Mouse (Mus musculus) liver (tissue): ENCODE results near the gene Spata45.

Experiments used
- DNase-seq: peaks from one replicate; pipeline ENCODE4 v3.0.0-alpha.2; 2020; ENCODE audit warnings: mixed read lengths

Gene Spata45

GRCm38 (mm10) chr1:191086304-191086878, 50.0 kb downstream of the Spata45 start:
- no peak for DNase-seq

GRCm38 (mm10) chr1:191086960-191087359, 50.5 kb downstream of the Spata45 start:
- no peak for DNase-seq

- DNase-seq = no peak
Observed at GRCm38 (mm10) chr1:191087955-191088354, 51.5 kb downstream of the Spata45 start.

- no peak for DNase-seq
Observed at GRCm38 (mm10) chr1:191089355-191089754, 52.9 kb downstream of the Spata45 start.

GRCm38 (mm10) chr1:191092050-191092449, 55.6 kb downstream of the Spata45 start:
- no peak for DNase-seq
